Mouse (Mus musculus) brown adipose tissue, adult 24 weeks (tissue): Measurements from ENCODE around the gene Tcl1b2. TPM values are rescaled to one million over a fixed set of nuclear protein-coding genes. Genes with fewer than 3 reads are reported as not detected.

Experiments used
- polyA plus RNA-seq: library from polyadenylated mRNA; stranded (reverse); fragments of >200 nt; gene quantifications from 2 replicates; pipeline ENCODE4 v1.2.4, GENCODE M21; 2012; ENCODE audit not compliant: missing spikeins, insufficient read depth, insufficient read length

Gene Tcl1b2
- polyA plus RNA-seq, 1 experiment, result not detected

Other genes starting within 250 kb of the Tcl1b2 start
- 2.8 and 3.3 TPM in 2 replicates for gene Syne3, start 136.2 kb upstream of the Tcl1b2 start, polyA plus RNA-seq
- 123 and 149 TPM in 2 replicates for gene Glrx5, start 113.3 kb upstream of the Tcl1b2 start, polyA plus RNA-seq
- gene Tcl1b1, start 13.7 kb downstream of the Tcl1b2 start, polyA plus RNA-seq, result not detected in 2 replicates
- gene Tcl1b5, start 30.3 kb downstream of the Tcl1b2 start, polyA plus RNA-seq, result not detected in 2 replicates
- gene Tcl1b3, start 45.0 kb downstream of the Tcl1b2 start, polyA plus RNA-seq, result not detected in 2 replicates
- not detected in 2 replicates for gene Tcl1b4, start 55.9 kb downstream of the Tcl1b2 start, polyA plus RNA-seq
- gene Tcl1, start 76.8 kb downstream of the Tcl1b2 start, polyA plus RNA-seq, result 0.99 TPM in 1 of 2 replicates, not detected in the other
- not detected in 2 replicates for gene Tunar, start 187.9 kb downstream of the Tcl1b2 start, polyA plus RNA-seq